1 mouse cellular context compared by ENCODE assay signal in genomic region chr8:84834002-84834865, GRCm38 (mm10).
TF ChIP-seq lines count a peak whose summit lies in the region.

No protein-coding gene starts in this region.

TF ChIP-seq in MEL, 35 proteins besides CTCF, POLR2A, EP300 and RAD21:
- TF ChIP-seq ZMIZ1 (IDR thresholded peaks at IDR 0.05; ENCODE audit: low read depth, low read length), result peak; percentile 66; the same call in 1 of the 2 replicates
- TF ChIP-seq ZNF384 (IDR thresholded peaks at IDR 0.05; ENCODE audit: low read depth, low read length), result no peak
- 0 out of 2 replicates have a peak, but pooled peaks have one; percentile 22 for TF ChIP-seq SIN3A (IDR thresholded peaks at IDR 0.05; ENCODE audit: low read length)
TF ChIP-seq in MEL: peak in this region for 2.
